Mouse (Mus musculus) embryonic fibroblast, embryonic 13.5 days (primary cell): ENCODE data around the gene Neu1.
A peak's percentile ranks its signal among the peaks of the same experiment; 100 is the strongest.

Source experiments
- CTCF ChIP-seq: IDR thresholded peaks from 2 replicates; pipeline ENCODE4 v1.5.1; 2011; ENCODE audit warnings: mild to moderate bottlenecking, control low read depth, low read length, moderate library complexity, borderline replicate concordance; ENCODE audit not compliant: insufficient read depth
- POLR2A ChIP-seq: IDR thresholded peaks from 2 replicates; pipeline ENCODE4 v1.6.1; 2011; ENCODE audit warnings: low read depth, mild to moderate bottlenecking, control low read depth, low read length, moderate library complexity

- TF ChIP-seq POLR2A (peak; percentile 91), CTCF (no peak)
Measured at GRCm38 (mm10) chr17:34981690-34982180, 50.7 kb downstream of the Neu1 start, which contains the start of gene Lsm2.
